Mouse (Mus musculus): Measurements from ENCODE around the gene Olfr330. TPM values are rescaled to one million over a fixed set of nuclear protein-coding genes. Genes with fewer than 3 reads are reported as not detected.
"Not testable (repeated sequence)": the region's sequence is repeated elsewhere in the genome, so short reads cannot be mapped to it uniquely, and the experiment has no call there.

Gene Olfr330
- not detected in 2 replicates for polyA plus RNA-seq (2015; fragmentation: Nextera tagmentation; extraction: Ambion mirVana)

- not testable (repeated sequence) for H3K4me3 ChIP-seq; H3K4me1 ChIP-seq; H3K9me3 ChIP-seq (replicated peaks); H3K27ac ChIP-seq; ATAC-seq; H3K4me2 ChIP-seq; H3K36me3 ChIP-seq (ENCODE audit: poor library complexity, severe bottlenecking); H3K27me3 ChIP-seq; H3K9ac ChIP-seq
Observed at GRCm38 (mm10) chr11:58534736-58535135, at the start of gene Olfr330. Gene Olfr330, minus strand, starts transcription at chr11:58534836.

DNA sequence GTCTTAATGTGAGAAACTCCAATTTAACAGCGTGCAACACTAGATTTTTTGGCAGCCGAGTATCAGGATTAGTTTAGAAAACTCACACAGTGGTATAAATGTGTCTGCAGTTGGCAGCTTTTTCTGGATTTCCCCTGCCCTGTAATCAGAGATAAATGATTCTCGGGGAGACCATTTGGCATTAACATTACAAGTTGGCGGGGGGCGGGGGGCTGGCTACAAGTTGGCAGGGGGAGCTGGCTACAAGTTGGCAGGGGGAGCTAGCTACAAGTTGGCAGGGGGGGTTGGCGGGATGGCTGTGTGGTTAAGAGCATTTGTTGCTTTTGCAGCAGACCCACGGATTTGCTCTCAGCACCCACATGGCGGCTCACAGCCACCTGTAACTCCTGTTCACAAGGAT is 44.0 kb upstream of the Olfr330 start:
- no peak overlapping the region for H3K9ac ChIP-seq
- H3K4me3 ChIP-seq, result no peak overlapping the region
- WGBS, result 68% methylated on average over 8 of the region's 8 CpGs
- peak; percentile 48; the same call in 1 of the 2 replicates for ATAC-seq
- H3K4me2 ChIP-seq, result no peak overlapping the region
- H3K36me3 ChIP-seq (ENCODE audit: poor library complexity, severe bottlenecking), result no peaks in the 10 kb centered on the region
- no peak overlapping the region for H3K27ac ChIP-seq
- H3K27me3 ChIP-seq, result no peaks in the 10 kb centered on the region
- no peaks in the 10 kb centered on the region for H3K9me3 ChIP-seq (replicated peaks)
- H3K4me1 ChIP-seq, result no peaks in the 10 kb centered on the region

DNA sequence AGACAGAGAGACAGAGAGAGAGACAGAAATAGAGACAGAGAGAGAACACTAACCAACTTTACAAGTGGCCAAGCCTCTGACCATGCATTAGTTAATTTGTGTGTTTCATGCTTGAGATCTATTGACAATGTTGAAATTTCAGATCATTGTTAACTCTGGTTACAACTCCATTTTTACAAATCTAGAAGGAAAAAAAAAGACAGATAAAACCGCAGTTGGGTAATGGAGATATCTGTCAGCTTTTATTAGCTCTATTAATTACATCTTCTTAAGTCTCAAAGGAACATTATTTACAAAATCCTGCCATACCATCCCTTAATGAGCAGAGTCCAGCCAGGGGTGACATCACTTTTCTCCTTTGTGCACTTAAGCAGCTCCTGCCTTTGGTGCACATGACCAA is 42.8 kb upstream of the Olfr330 start, which contains the start of gene Olfr325:
Olfr325 (plus strand) TSS at position 301 of the 400 bp plus-strand sequence.
- no peak for ATAC-seq
- H3K4me3 ChIP-seq, result no peak within 1 kb of the TSS
- no peaks in the 10 kb centered on the region for H3K36me3 ChIP-seq (ENCODE audit: poor library complexity, severe bottlenecking)
- H3K4me2 ChIP-seq, result no peak within 1 kb of the TSS
- no peaks in the 10 kb centered on the region for H3K4me1 ChIP-seq
- H3K27me3 ChIP-seq, result no peaks in the 10 kb centered on the region
- no peak within 1 kb of the TSS for H3K27ac ChIP-seq
- H3K9ac ChIP-seq, result no peak within 1 kb of the TSS
- no peaks in the 10 kb centered on the region for H3K9me3 ChIP-seq (replicated peaks)
- WGBS, result 77% methylated on average over 1 of the region's 1 CpGs

- no peak for ATAC-seq
- Histone ChIP-seq H3K4me2 (no peak within 1 kb of the TSS), H3K9me3 (replicated peaks) (no peaks in the 10 kb centered on the region), H3K27ac (no peak within 1 kb of the TSS), H3K27me3 (no peaks in the 10 kb centered on the region), H3K9ac (no peak within 1 kb of the TSS), H3K4me3 (no peak within 1 kb of the TSS), H3K36me3 (ENCODE audit: poor library complexity, severe bottlenecking) (no peaks in the 10 kb centered on the region), H3K4me1 (no peaks in the 10 kb centered on the region)
- 81% methylated on average over 5 of the region's 5 CpGs for WGBS
Observed at GRCm38 (mm10) chr11:58570405-58570804, 35.8 kb upstream of the Olfr330 start, which contains the start of gene Olfr224. Gene Olfr224, minus strand, starts transcription at chr11:58570553.

DNA sequence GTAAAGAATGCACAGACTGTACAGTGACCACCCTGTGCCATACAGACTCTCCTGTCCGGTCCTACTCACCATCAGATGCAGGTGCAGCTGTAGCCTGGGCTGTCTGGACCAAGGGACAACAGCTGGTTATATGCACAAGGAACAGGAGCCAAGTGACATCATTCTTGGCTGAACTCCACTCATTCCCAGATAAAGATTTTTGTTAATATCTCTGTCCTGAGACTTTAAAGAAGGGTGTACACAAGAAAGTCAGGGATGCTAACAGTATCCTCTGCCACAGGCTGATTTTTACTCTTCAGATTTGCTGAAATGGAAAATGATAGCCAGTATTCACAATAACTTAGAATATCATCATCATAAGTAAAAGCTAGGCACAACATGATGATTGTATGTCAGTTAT is 20.9 kb upstream of the Olfr330 start, which contains the start of gene Olfr328:
Olfr328 (minus strand) TSS at position 101 of the 400 bp plus-strand sequence.
- no peaks in the 10 kb centered on the region for H3K36me3 ChIP-seq (ENCODE audit: poor library complexity, severe bottlenecking)
- no peak within 1 kb of the TSS for H3K9ac ChIP-seq
- H3K9me3 ChIP-seq (replicated peaks), result no peaks in the 10 kb centered on the region
- WGBS, result 76% methylated on average over 1 of the region's 1 CpGs
- no peak within 1 kb of the TSS for H3K4me2 ChIP-seq
- H3K27ac ChIP-seq, result no peak within 1 kb of the TSS
- H3K4me1 ChIP-seq, result no peaks in the 10 kb centered on the region
- no peak within 1 kb of the TSS for H3K4me3 ChIP-seq
- no peak for ATAC-seq
- H3K27me3 ChIP-seq, result no peaks in the 10 kb centered on the region

GRCm38 (mm10) chr11:58546322-58546721 is 11.7 kb upstream of the Olfr330 start, which contains the start of gene Olfr329-ps:
Gene Olfr329-ps, minus strand, starts transcription at chr11:58546422.
- 85% methylated on average over 5 of the region's 5 CpGs for WGBS
- no peaks in the 10 kb centered on the region for H3K4me1 ChIP-seq
- H3K36me3 ChIP-seq (ENCODE audit: poor library complexity, severe bottlenecking), result no peaks in the 10 kb centered on the region
- no peak within 1 kb of the TSS for H3K4me2 ChIP-seq
- no peak for ATAC-seq
- H3K27ac ChIP-seq, result no peak within 1 kb of the TSS
- no peak within 1 kb of the TSS for H3K4me3 ChIP-seq
- no peak within 1 kb of the TSS for H3K9ac ChIP-seq
- no peaks in the 10 kb centered on the region for H3K27me3 ChIP-seq
- no peaks in the 10 kb centered on the region for H3K9me3 ChIP-seq (replicated peaks)

GRCm38 (mm10) chr11:58519756-58520155 is 14.9 kb downstream of the Olfr330 start:
- not testable (repeated sequence) for H3K27ac ChIP-seq; H3K4me3 ChIP-seq; H3K4me2 ChIP-seq; H3K9me3 ChIP-seq (replicated peaks); ATAC-seq; H3K9ac ChIP-seq; H3K36me3 ChIP-seq (ENCODE audit: poor library complexity, severe bottlenecking); H3K27me3 ChIP-seq; H3K4me1 ChIP-seq
- WGBS, result 88% methylated on average over 8 of the region's 9 CpGs

- not testable (repeated sequence) for H3K27ac ChIP-seq; H3K4me3 ChIP-seq; H3K9ac ChIP-seq; H3K4me1 ChIP-seq; H3K27me3 ChIP-seq; ATAC-seq; H3K9me3 ChIP-seq (replicated peaks); H3K4me2 ChIP-seq; H3K36me3 ChIP-seq (ENCODE audit: poor library complexity, severe bottlenecking)
- 93% methylated on average over 18 of the region's 18 CpGs for WGBS
Observed at GRCm38 (mm10) chr11:58518916-58519315, 15.7 kb downstream of the Olfr330 start.

GRCm38 (mm10) chr11:58509058-58509457 is 25.6 kb downstream of the Olfr330 start:
- not testable (repeated sequence) for H3K36me3 ChIP-seq (ENCODE audit: poor library complexity, severe bottlenecking); ATAC-seq; H3K27me3 ChIP-seq; H3K9ac ChIP-seq; H3K4me1 ChIP-seq; H3K27ac ChIP-seq; H3K4me2 ChIP-seq; H3K4me3 ChIP-seq; H3K9me3 ChIP-seq (replicated peaks)
- 84% methylated on average over 19 of the region's 19 CpGs for WGBS

DNA sequence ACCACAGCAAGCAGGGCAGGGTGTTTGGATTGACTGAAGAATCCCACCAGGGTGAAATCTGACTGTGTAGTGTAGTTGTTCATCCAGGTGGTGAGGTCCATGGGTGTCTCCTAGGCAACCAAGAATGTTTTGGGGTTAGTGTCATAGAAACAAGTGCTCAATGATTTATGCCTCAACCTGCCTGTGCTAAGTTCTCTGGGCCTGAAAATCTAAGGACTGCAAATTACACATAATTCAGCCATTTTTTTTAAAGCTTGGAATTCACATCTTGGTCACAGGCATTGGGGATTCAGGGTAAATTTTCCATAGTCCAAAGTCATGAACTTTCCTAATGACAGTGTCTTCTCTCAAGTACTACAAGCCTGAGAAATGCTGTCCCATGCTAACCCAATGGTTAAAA is 32.2 kb downstream of the Olfr330 start, which contains the start of gene Olfr331:
Olfr331 (minus strand) TSS at position 101 of the 400 bp plus-strand sequence.
- not testable (repeated sequence) for ATAC-seq; H3K4me2 ChIP-seq; H3K36me3 ChIP-seq (ENCODE audit: poor library complexity, severe bottlenecking)

GRCm38 (mm10) chr11:58499290-58499689 is 35.3 kb downstream of the Olfr330 start:
- Histone ChIP-seq H3K27me3 (no peaks in the 10 kb centered on the region), H3K27ac (no peak overlapping the region), H3K36me3 (ENCODE audit: poor library complexity, severe bottlenecking) (no peaks in the 10 kb centered on the region), H3K4me1 (no peaks in the 10 kb centered on the region), H3K4me2 (no peak overlapping the region), H3K9ac (no peak overlapping the region), H3K4me3 (no peak overlapping the region), H3K9me3 (replicated peaks) (no peaks in the 10 kb centered on the region)
- no peak for ATAC-seq
- 58% methylated on average over 3 of the region's 3 CpGs for WGBS

More for the DNA sequence above, 32.2 kb downstream of the Olfr330 start, which contains the start of gene Olfr331:
- H3K4me3 ChIP-seq; H3K27me3 ChIP-seq; H3K9me3 ChIP-seq (replicated peaks); H3K9ac ChIP-seq; H3K4me1 ChIP-seq; H3K27ac ChIP-seq: not testable (repeated sequence)

DNA sequence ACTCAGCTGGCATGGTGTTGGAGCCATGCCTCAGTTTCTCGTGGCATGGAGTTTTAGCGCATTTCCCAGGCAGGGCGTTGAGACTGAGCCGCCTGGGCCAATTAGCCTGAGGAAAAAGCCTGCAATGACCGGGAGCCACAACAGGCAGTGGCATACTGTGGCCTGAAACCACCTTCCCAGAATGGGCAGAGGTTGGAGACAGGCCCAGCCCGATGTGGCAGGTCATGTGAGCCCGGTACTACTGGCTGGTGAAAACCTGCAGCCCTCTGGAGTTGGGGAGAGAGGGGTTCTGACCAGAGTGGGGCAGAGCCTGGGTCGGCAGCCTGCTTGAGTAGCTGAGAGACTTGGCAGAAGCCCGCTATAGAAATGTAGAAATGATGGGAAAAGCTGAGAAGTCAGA is 35.9 kb downstream of the Olfr330 start:
- Histone ChIP-seq H3K27me3 (no peaks in the 10 kb centered on the region), H3K4me3 (no peak overlapping the region), H3K9me3 (replicated peaks) (no peaks in the 10 kb centered on the region), H3K36me3 (ENCODE audit: poor library complexity, severe bottlenecking) (no peaks in the 10 kb centered on the region), H3K27ac (no peak overlapping the region), H3K4me1 (no peaks in the 10 kb centered on the region), H3K4me2 (no peak overlapping the region), H3K9ac (no peak overlapping the region)
- ATAC-seq, result no peak
- WGBS, result 81% methylated on average over 9 of the region's 9 CpGs

DNA sequence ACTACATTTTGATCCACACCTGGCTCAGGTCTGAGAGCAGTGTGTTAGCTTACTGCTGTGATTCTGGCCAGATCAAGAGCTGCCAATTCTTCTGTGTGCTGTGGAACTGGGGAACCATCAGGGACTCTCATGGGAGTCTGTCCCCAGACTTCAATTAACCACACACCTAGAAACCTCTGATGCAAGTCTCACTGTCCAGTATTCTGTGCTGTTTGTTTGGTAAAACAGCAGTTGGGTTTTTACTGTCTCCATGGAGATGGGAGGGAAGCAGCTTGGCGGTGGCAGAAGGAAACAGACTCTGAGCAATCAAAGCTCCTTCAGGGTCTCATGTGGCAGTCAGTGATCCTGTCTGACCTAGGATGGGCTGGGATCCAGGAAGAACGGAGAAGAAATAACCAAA is 42.2 kb downstream of the Olfr330 start, which contains the start of gene Olfr332:
Olfr332 (minus strand) TSS at position 101 of the 400 bp plus-strand sequence.
- Histone ChIP-seq H3K36me3 (ENCODE audit: poor library complexity, severe bottlenecking) (no peaks in the 10 kb centered on the region), H3K4me1 (no peaks in the 10 kb centered on the region), H3K9me3 (replicated peaks) (no peaks in the 10 kb centered on the region), H3K27ac (no peak within 1 kb of the TSS), H3K27me3 (no peaks in the 10 kb centered on the region), H3K4me2 (no peak within 1 kb of the TSS), H3K9ac (no peak within 1 kb of the TSS), H3K4me3 (no peak within 1 kb of the TSS)
- 80% methylated on average over 2 of the region's 2 CpGs for WGBS
- ATAC-seq, result no peak

Data from forebrain, embryonic 13.5 days (tissue).